Mouse (Mus musculus) lung, postnatal 0 days (tissue): ENCODE results near the gene Olfr1443.
"Not testable (repeated sequence)": the region's sequence is repeated elsewhere in the genome, so short reads cannot be mapped to it uniquely, and the experiment has no call there.

ENCODE experiments used
- CTCF ChIP-seq: IDR thresholded peaks from 2 replicates; pipeline ENCODE4 v1.5.1; 2016; ENCODE audit warnings: antibody characterized with exemption, mild to moderate bottlenecking
- EP300 ChIP-seq: IDR thresholded peaks from 2 replicates; pipeline ENCODE4 v1.6.1; 2016; ENCODE audit warnings: antibody characterized with exemption, mild to moderate bottlenecking, control low read depth

- not testable (repeated sequence) for TF ChIP-seq EP300, CTCF
Measured at GRCm38 (mm10) chr19:12720919-12721318, 43.0 kb downstream of the Olfr1443 start.
